Mouse (Mus musculus) forebrain, embryonic 16.5 days (tissue): ENCODE results near the gene Adh6b. TPM values are rescaled to one million over a fixed set of nuclear protein-coding genes. Genes with fewer than 3 reads are reported as not detected.

ENCODE experiments used
- ATAC-seq: fragments of 200-750 bp; cut with Nextera tagmentation; 2 replicates; pipeline ENCODE4 v1.8.0; 2017; ENCODE audit warnings: mild to moderate bottlenecking, moderate library complexity
- H3K27ac ChIP-seq: fragments of 300-500 bp; sonication (generic); 2 replicates; pipeline ENCODE4 v1.5.1; 2014; ENCODE audit warnings: low read length, control low read depth
- H3K27me3 ChIP-seq: fragments of 300-500 bp; sonication (generic); replicated peaks from 2 replicates; pipeline ENCODE4 v1.6.1; 2014; ENCODE audit warnings: low read length; ENCODE audit not compliant: control insufficient read depth, insufficient read depth
- H3K36me3 ChIP-seq: fragments of 300-500 bp; sonication (generic); 2 replicates; pipeline ENCODE4 v1.6.1; 2014; ENCODE audit not compliant: control insufficient read depth, insufficient read depth
- H3K4me1 ChIP-seq: fragments of 300-500 bp; sonication (generic); replicated peaks from 2 replicates; pipeline ENCODE4 v1.6.1; 2014; ENCODE audit warnings: low read length; ENCODE audit not compliant: control insufficient read depth, insufficient read depth
- H3K4me2 ChIP-seq: fragments of 300-500 bp; sonication (generic); 2 replicates; pipeline ENCODE4 v1.6.1; 2014; ENCODE audit warnings: mild to moderate bottlenecking, low read length, control low read depth
- H3K4me3 ChIP-seq: fragments of 300-500 bp; sonication (generic); replicated peaks from 2 replicates; pipeline ENCODE4 v1.5.1; 2014; ENCODE audit warnings: mild to moderate bottlenecking, low read length, control low read depth
- H3K9ac ChIP-seq: fragments of 300-500 bp; sonication (generic); replicated peaks from 2 replicates; pipeline ENCODE4 v1.6.1; 2014; ENCODE audit warnings: low read depth, low read length, control low read depth
- H3K9me3 ChIP-seq: fragments of 300-500 bp; sonication (generic); 2 replicates; pipeline ENCODE4 v1.6.1; 2016; ENCODE audit warnings: low read length; ENCODE audit not compliant: control insufficient read depth
- whole genome bisulfite sequencing: fragments of 180-500 bp; shearing (Covaris S2); extraction: QIAGEN DNeasy Blood & Tissue Kit; methylation state at CpG from one replicate; pipeline ENCODE4 v1.1.7; 2014; 5-methylcytosine and 5-hydroxymethylcytosine counted together
- polyA plus RNA-seq: library from polyadenylated mRNA; unstranded; fragments of >200 nt; fragmentation: Nextera tagmentation; extraction: Ambion mirVana; gene quantifications from 2 replicates; pipeline ENCODE4 v1.2.1, GENCODE M21; 2015

Adh6b gene
- polyA plus RNA-seq, 1 experiment from 2014 or later: not detected

DNA sequence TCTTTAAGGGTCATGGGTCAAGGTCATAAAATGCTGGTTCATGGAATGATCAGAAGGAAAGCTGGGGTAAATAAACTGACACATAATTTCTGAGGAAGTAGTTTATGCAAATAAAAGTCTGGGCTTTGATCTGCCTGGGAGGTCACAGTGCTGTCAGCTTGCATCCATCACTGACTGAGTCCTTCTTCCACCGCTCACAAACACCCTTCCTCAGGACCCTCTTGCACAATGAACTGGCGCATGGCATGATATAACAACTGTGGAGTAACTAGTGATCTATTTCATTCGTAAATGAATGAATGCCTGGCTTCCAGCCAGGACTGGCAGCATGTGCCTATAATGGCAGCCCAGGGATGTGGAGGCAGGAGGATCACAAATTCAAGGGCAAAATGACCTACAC, 39.6 kb downstream of the Adh6b start:
- H3K27me3 ChIP-seq: no peaks in the 10 kb centered on the region
- 20% methylated on average over 3 of the region's 3 CpGs for WGBS
- no peak overlapping the region for H3K27ac ChIP-seq
- no peaks in the 10 kb centered on the region for H3K36me3 ChIP-seq
- no peak overlapping the region for H3K9ac ChIP-seq
- H3K4me1 ChIP-seq: peaks cover 3% of the 10 kb centered on the region; the same call in 1 of the 2 replicates
- no peak overlapping the region for H3K4me2 ChIP-seq
- H3K9me3 ChIP-seq: no peaks in the 10 kb centered on the region
- no peak overlapping the region for H3K4me3 ChIP-seq
- peak; percentile 55; the same call in 1 of the 2 replicates for ATAC-seq

- ATAC-seq: no peak
- no peak overlapping the region for H3K27ac ChIP-seq
- H3K4me2 ChIP-seq: no peak overlapping the region
- 88% methylated on average over 6 of the region's 6 CpGs for whole genome bisulfite sequencing
- no peak overlapping the region for H3K4me3 ChIP-seq
- H3K27me3 ChIP-seq: no peaks in the 10 kb centered on the region
- H3K4me1 ChIP-seq: no peaks in the 10 kb centered on the region
- no peaks in the 10 kb centered on the region for H3K36me3 ChIP-seq
- no peaks in the 10 kb centered on the region for H3K9me3 ChIP-seq
- no peak overlapping the region for H3K9ac ChIP-seq
Measured at GRCm38 (mm10) chr3:138387155-138387554, 45.6 kb downstream of the Adh6b start.

DNA sequence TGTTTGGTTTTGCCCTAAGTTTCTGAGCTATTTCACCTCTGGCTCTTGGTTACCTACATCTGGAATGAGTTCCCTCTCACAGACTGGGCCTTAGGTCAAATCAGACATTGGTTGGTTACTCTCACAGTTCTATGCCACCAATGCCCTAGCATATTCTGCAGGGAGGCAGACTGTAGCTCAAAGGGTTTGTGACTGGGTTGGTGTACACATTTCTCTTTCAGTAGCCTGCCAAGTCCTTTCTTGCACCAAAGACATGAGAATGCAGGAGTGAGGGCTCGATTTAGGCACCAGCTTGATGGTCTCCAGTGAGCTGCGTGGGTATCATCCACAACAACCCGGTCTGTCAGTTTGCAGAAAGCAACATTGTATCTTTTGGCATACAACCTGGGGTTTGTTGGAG, 63.3 kb downstream of the Adh6b start:
- H3K9ac ChIP-seq: no peak overlapping the region
- H3K4me1 ChIP-seq: no peaks in the 10 kb centered on the region
- ATAC-seq: no peak
- no peak overlapping the region for H3K4me2 ChIP-seq
- no peaks in the 10 kb centered on the region for H3K27me3 ChIP-seq
- no peak overlapping the region for H3K4me3 ChIP-seq
- H3K36me3 ChIP-seq: no peaks in the 10 kb centered on the region
- H3K27ac ChIP-seq: no peak overlapping the region
- 78% methylated on average over 3 of the region's 3 CpGs for WGBS
- no peaks in the 10 kb centered on the region for H3K9me3 ChIP-seq

DNA sequence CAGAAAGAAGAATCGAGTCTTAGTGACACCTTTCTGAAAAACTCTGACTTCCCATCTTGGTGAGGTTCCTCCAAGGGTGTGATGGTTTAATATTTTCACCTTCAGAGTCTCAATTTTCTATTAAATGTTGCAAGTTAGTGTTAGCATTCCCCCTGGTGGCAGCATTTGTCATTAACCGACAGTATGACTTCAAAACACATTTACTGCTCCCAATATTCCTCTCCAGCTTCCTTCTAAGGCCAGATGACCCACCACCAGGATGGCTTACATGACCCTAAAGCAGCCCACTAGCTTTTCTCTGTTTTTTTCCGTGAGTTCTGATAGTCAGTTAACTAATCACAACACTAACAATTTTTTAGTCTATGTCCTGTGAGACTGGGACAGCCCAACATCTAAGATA, 63.8 kb downstream of the Adh6b start:
- no peaks in the 10 kb centered on the region for H3K27me3 ChIP-seq
- no peak overlapping the region for H3K27ac ChIP-seq
- 49% methylated on average over 3 of the region's 3 CpGs for WGBS
- H3K9me3 ChIP-seq: no peaks in the 10 kb centered on the region
- no peaks in the 10 kb centered on the region for H3K36me3 ChIP-seq
- H3K4me3 ChIP-seq: no peak overlapping the region
- no peak overlapping the region for H3K4me2 ChIP-seq
- H3K4me1 ChIP-seq: no peaks in the 10 kb centered on the region
- no peak overlapping the region for H3K9ac ChIP-seq
- no peak for ATAC-seq

GRCm38 (mm10) chr3:138405840-138406239, 64.3 kb downstream of the Adh6b start:
- Histone ChIP-seq H3K27me3 (no peaks in the 10 kb centered on the region), H3K9ac (no peak overlapping the region), H3K4me3 (no peak overlapping the region), H3K9me3 (no peaks in the 10 kb centered on the region), H3K36me3 (no peaks in the 10 kb centered on the region), H3K4me2 (no peak overlapping the region), H3K27ac (no peak overlapping the region), H3K4me1 (no peaks in the 10 kb centered on the region)
- 88% methylated on average over 7 of the region's 7 CpGs for WGBS
- no peak for ATAC-seq

DNA sequence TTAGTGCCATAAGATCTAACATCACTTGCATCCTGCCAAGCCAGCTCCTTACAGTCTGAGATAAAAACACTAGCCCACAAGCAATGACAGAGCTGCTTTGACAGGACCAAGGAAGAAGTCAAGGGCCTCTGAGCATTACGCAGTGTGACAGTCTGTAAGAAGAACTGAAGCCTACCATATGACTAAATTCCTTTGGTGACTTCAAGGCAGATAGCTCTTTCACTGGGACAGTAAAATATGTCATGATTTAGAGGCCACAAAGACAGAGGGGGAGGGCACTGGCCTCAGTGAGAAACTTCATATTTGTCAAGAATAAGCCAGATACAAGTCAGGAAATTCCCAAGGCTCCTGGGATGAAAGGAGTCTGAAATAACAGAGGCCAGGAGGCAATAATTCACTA, 66.3 kb downstream of the Adh6b start:
- Histone ChIP-seq H3K4me3 (no peak overlapping the region), H3K27me3 (no peaks in the 10 kb centered on the region), H3K27ac (no peak overlapping the region), H3K4me1 (no peaks in the 10 kb centered on the region), H3K9me3 (no peaks in the 10 kb centered on the region), H3K4me2 (no peak overlapping the region), H3K9ac (no peak overlapping the region), H3K36me3 (no peaks in the 10 kb centered on the region)
- 95% methylated on average over 1 of the region's 1 CpGs for WGBS
- ATAC-seq: no peak

Other genes with a start within 250 kb of the Adh6b start
- gene Trmt10a, start 198.3 kb upstream of the Adh6b start, polyA plus RNA-seq: 7.2 and 7.3 TPM in 2 replicates
- 8.2 and 8.7 TPM in 2 replicates for gene Mttp, start 196.8 kb upstream of the Adh6b start, polyA plus RNA-seq
- not detected in 2 replicates for gene 4930579F01Rik, start 147.9 kb upstream of the Adh6b start, polyA plus RNA-seq
- gene Adh7, start 124.0 kb upstream of the Adh6b start, polyA plus RNA-seq: 0.53 and 1.4 TPM in 2 replicates
- 0.28 and 2.1 TPM in 2 replicates for gene Adh1, start 80.8 kb upstream of the Adh6b start, polyA plus RNA-seq
- gene Adh6a, start 28.5 kb upstream of the Adh6b start, polyA plus RNA-seq: not detected in 2 replicates
- not detected in 2 replicates for gene Adh4, start 73.7 kb downstream of the Adh6b start, polyA plus RNA-seq
- gene Adh5, start 101.3 kb downstream of the Adh6b start, polyA plus RNA-seq: 260 and 293 TPM in 2 replicates
- gene Metap1, start 147.7 kb downstream of the Adh6b start, polyA plus RNA-seq: 48.0 and 52.3 TPM in 2 replicates
- gene Eif4e, start 184.4 kb downstream of the Adh6b start, polyA plus RNA-seq: 388 and 397 TPM in 2 replicates